Mouse (Mus musculus): ENCODE measurements at regions not wholly inside any gene's neighbourhood (a gene's known extent, or its start where the extent isn't known, plus 50 kb on each side); places are given as distances from the start of the nearest gene placed in this dataset.

GRCm38 (mm10) chr13:28892896-28893295 is 60.6 kb downstream of the Sox4 start:
- TF ChIP-seq CTCF (IDR thresholded peaks at IDR 0.05; ENCODE audit: low read depth) (no peak), EP300 (optimal IDR thresholded peaks at IDR 0.05) (no peak)
